Mouse (Mus musculus) kidney, adult 2 months (tissue): ENCODE measurements around the gene Dtx3l.

ENCODE experiments used
- CTCF ChIP-seq: fragments of 200-500 bp; conservative IDR thresholded peaks from 2 replicates; pipeline ENCODE4 v1.5.1; 2011; ENCODE audit warnings: low read depth, mild to moderate bottlenecking, control low read depth, low read length, moderate library complexity, mixed read lengths; ENCODE audit not compliant: insufficient read depth, insufficient read length
- POLR2A ChIP-seq: fragments of 200-500 bp; IDR thresholded peaks from one replicate; pipeline ENCODE4 v1.6.1; 2011; ENCODE audit warnings: low read depth, low read length, control low read depth

DNA sequence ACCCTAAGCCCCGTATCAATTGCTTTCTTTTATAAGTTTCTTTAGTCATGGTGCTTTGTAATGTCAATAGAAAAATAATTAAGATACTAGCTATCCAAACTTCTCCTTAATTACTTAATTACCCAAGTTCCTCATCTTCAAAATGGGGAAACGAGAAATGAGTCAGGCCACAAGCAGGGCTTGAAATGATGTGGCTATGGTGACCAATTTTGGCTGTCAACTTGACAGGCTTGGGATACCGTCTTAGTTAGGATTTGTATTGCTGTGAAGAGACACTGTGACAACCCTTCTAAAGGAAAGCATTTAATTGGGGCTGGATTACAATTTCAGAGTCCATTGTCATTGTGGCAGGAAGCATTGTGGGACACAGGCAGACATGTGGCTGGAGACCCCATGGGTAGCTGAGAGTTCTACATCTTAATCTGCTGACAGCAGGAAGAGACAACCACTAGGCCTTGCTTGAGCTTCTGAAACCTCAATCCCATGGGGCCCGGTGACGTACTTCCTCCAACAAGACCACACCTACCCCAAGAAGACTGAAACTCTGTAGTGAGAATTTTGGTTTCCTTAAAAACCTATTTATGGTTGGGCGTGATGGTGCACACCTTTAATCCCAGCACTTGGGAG is 35.8 kb downstream of the Dtx3l start:
- TF ChIP-seq CTCF (no peak), POLR2A (no peak)
